Mouse (Mus musculus) brain, embryonic 14.5 days (tissue): ENCODE measurements around the gene Tmem208. TPM values are rescaled to one million over a fixed set of nuclear protein-coding genes. Genes with fewer than 3 reads are reported as not detected.

Experiments
- DNase-seq: peaks from one replicate; pipeline ENCODE4 v3.0.0-alpha.2; 2011; ENCODE audit warnings: low read depth
- CTCF ChIP-seq: fragments of 200-500 bp; IDR thresholded peaks from 2 replicates; pipeline ENCODE4 v1.5.1; 2012; ENCODE audit warnings: inconsistent platforms, mild to moderate bottlenecking, moderate library complexity, borderline replicate concordance; ENCODE audit not compliant: insufficient read depth, insufficient read length; ENCODE audit errors: extremely low read depth
- POLR2A ChIP-seq: fragments of 200-500 bp; IDR thresholded peaks from 2 replicates; pipeline ENCODE4 v1.6.1; 2012; ENCODE audit warnings: mild to moderate bottlenecking, inconsistent platforms, borderline replicate concordance; ENCODE audit not compliant: poor library complexity, insufficient read depth, insufficient read length, severe bottlenecking; ENCODE audit errors: extremely low read depth
- polyA plus RNA-seq: library from polyadenylated mRNA; depleted of rRNA; stranded (reverse); fragments of >200 nt; gene quantifications from 2 replicates; pipeline ENCODE4 v1.2.3, GENCODE M21; 2012

Tmem208 gene
- polyA plus RNA-seq, 1 experiment = 93.6 TPM

GRCm38 (mm10) chr8:105341399-105341798, 15.2 kb downstream of the Tmem208 start:
- peak; percentile 66 for DNase-seq
- TF ChIP-seq POLR2A (no peak), CTCF (no peak)

GRCm38 (mm10) chr8:105342768-105343167, 16.6 kb downstream of the Tmem208 start:
- TF ChIP-seq CTCF = no peak
- TF ChIP-seq POLR2A = no peak
- DNase-seq = no peak

GRCm38 (mm10) chr8:105343791-105344574, 17.8 kb downstream of the Tmem208 start:
- DNase-seq = no peak
- TF ChIP-seq POLR2A = no peak
- TF ChIP-seq CTCF = no peak

GRCm38 (mm10) chr8:105345061-105345975, 19.2 kb downstream of the Tmem208 start:
- no peak for DNase-seq
- TF ChIP-seq CTCF (no peak), POLR2A (no peak)

- TF ChIP-seq POLR2A (no peak), CTCF (no peak)
- DNase-seq = peak; percentile 39
Observed at GRCm38 (mm10) chr8:105346611-105347427, 20.7 kb downstream of the Tmem208 start.

- no peak for TF ChIP-seq CTCF
- no peak for TF ChIP-seq POLR2A
- DNase-seq = peak; percentile 97
Observed at GRCm38 (mm10) chr8:105347428-105348221, 21.5 kb downstream of the Tmem208 start, which contains the start of gene Fhod1. Gene Fhod1 (minus strand): TSS chr8:105347953.

GRCm38 (mm10) chr8:105348450-105349095, 22.4 kb downstream of the Tmem208 start, which contains the start of gene Slc9a5:
Gene Slc9a5 (plus strand): TSS chr8:105348843.
- TF ChIP-seq CTCF = no peak
- TF ChIP-seq POLR2A = no peak
- DNase-seq = peak; percentile 87

- DNase-seq = peak; percentile 63
- TF ChIP-seq POLR2A = no peak
- no peak for TF ChIP-seq CTCF
Observed at GRCm38 (mm10) chr8:105349096-105349771, 23.1 kb downstream of the Tmem208 start.

GRCm38 (mm10) chr8:105350186-105350585, 24.0 kb downstream of the Tmem208 start:
- TF ChIP-seq POLR2A = no peak
- no peak for TF ChIP-seq CTCF
- peak; percentile 69 for DNase-seq
